In genomic region chr2:37746293-37747049, GRCm38 (mm10) we compare ENCODE assay signal across 26 mouse cellular contexts. TPM values are rescaled to one million over a fixed set of nuclear protein-coding genes. Genes with fewer than 3 reads are reported as not detected.
DNase-seq lines count a peak whose midpoint lies in the region; ATAC-seq lines count a peak whose summit lies in the region.
"Had no signal": no experiment of that assay in that cellular context is flagged by ENCODE, and none has a peak within 500 bp of the region (broad histone marks: within the 10 kb centered on the region; RNA-seq: fewer than 3 reads in every experiment).

No protein-coding gene starts in this region.

- H3K9ac ChIP-seq in kidney, embryonic 16.5 days (replicated peaks; ENCODE audit: low read length), result no peak overlapping the region
- H3K9ac ChIP-seq in intestine, embryonic 15.5 days, result no peak overlapping the region
- H3K9ac ChIP-seq: forebrain, embryonic 13.5 days; hindbrain, embryonic 12.5 days; midbrain, embryonic 15.5 days; neural tube, embryonic 12.5 days had no signal

- no peak overlapping the region for H3K4me2 ChIP-seq in kidney, embryonic 16.5 days (replicated peaks; ENCODE audit: low read depth, low read length)
- no peak overlapping the region for H3K4me2 ChIP-seq in intestine, embryonic 15.5 days (replicated peaks)
- H3K4me2 ChIP-seq: forebrain, embryonic 13.5 days; heart, embryonic 11.5 days; hindbrain, embryonic 12.5 days; midbrain, embryonic 15.5 days; neural tube, embryonic 12.5 days had no signal

- 0 out of 2 replicates have a peak, but pooled peaks cover 2% of the 10 kb centered on the region for H3K27me3 ChIP-seq in kidney, embryonic 16.5 days (ENCODE audit: insufficient read depth, low read length)
- no peaks in the 10 kb centered on the region for H3K27me3 ChIP-seq in intestine, embryonic 15.5 days (replicated peaks)
- H3K27me3 ChIP-seq: CH12.LX; forebrain, embryonic 13.5 days; hindbrain, embryonic 12.5 days; midbrain, embryonic 15.5 days had no signal

- DNase-seq in adrenal gland, postnatal 10 days, result peak; percentile 38
- no peak for DNase-seq in adrenal gland, adult 18-20 months (ENCODE audit: low spot score in 2 of 2)
- peak; percentile 48 for DNase-seq in kidney, adult 9 months
- DNase-seq in A20 (ENCODE audit: low read depth, low spot score), result peak; percentile 37
- no peak for DNase-seq in yolk sac, embryonic 10.5 days (ENCODE audit: low spot score)
- DNase-seq: cerebellum, adult 11-12 months; cerebellum, postnatal 36 days; heart, postnatal 10 days; left cerebral cortex, postnatal 4 days; right cerebral cortex, adult 18-20 months; right cerebral cortex, postnatal 4 days; thymus, postnatal 14 days had no signal

- WGBS in kidney, embryonic 16.5 days, result 87% methylated on average over 5 of the region's 5 CpGs
- 79% methylated on average over 5 of the region's 5 CpGs for WGBS in intestine, embryonic 15.5 days

- H3K36me3 ChIP-seq in kidney, embryonic 16.5 days (ENCODE audit: insufficient read depth, low read length), result no peaks in the 10 kb centered on the region
- H3K36me3 ChIP-seq in intestine, embryonic 15.5 days, result no peaks in the 10 kb centered on the region
- H3K36me3 ChIP-seq: G1E; hindbrain, embryonic 12.5 days; midbrain, embryonic 15.5 days; neural tube, embryonic 12.5 days had no signal

- H3K27ac ChIP-seq in kidney, embryonic 16.5 days (ENCODE audit: low read length), result no peak overlapping the region
- no peak overlapping the region for H3K27ac ChIP-seq in intestine, embryonic 15.5 days
- H3K27ac ChIP-seq: forebrain, embryonic 13.5 days; hindbrain, embryonic 12.5 days; macrophage; midbrain, embryonic 15.5 days; neural tube, embryonic 12.5 days had no signal

- H3K4me1 ChIP-seq in kidney, embryonic 16.5 days (ENCODE audit: insufficient read depth, low read length), result peaks cover 19% of the 10 kb centered on the region
- peaks cover 15% of the 10 kb centered on the region for H3K4me1 ChIP-seq in intestine, embryonic 15.5 days (replicated peaks)
- H3K4me1 ChIP-seq: neural tube, embryonic 12.5 days had no signal

- H3K4me3 ChIP-seq in kidney, embryonic 16.5 days (ENCODE audit: low read length), result no peak overlapping the region
- H3K4me3 ChIP-seq in intestine, embryonic 15.5 days (replicated peaks), result no peak overlapping the region
- H3K4me3 ChIP-seq: forebrain, embryonic 13.5 days; hindbrain, embryonic 12.5 days; midbrain, embryonic 15.5 days; neural tube, embryonic 12.5 days had no signal

- no peak for ATAC-seq in kidney, embryonic 16.5 days (ENCODE audit: low FRiP score, low TSS enrichment)
- ATAC-seq in intestine, embryonic 15.5 days, result peak; percentile 47
- ATAC-seq in CD4-positive, CD25-positive, alpha-beta regulatory T cell, adult 4 months, result no peak
- ATAC-seq: forebrain, embryonic 13.5 days; midbrain, embryonic 15.5 days; Patski had no signal

- H3K9me3 ChIP-seq in kidney, embryonic 16.5 days (ENCODE audit: low read length), result no peaks in the 10 kb centered on the region
- H3K9me3 ChIP-seq in intestine, embryonic 15.5 days, result no peaks in the 10 kb centered on the region
- H3K9me3 ChIP-seq: forebrain, embryonic 13.5 days; G1E; hindbrain, embryonic 12.5 days; midbrain, embryonic 15.5 days; neural tube, embryonic 12.5 days had no signal

RNA-seq across cellular contexts. Expression of gene Crb2, which starts 29.6 kb away (rescaled TPM):
- total RNA-seq in adrenal gland, postnatal 10 days (2021), result under 1 TPM; 0.66 to 0.76 TPM
- total RNA-seq in adrenal gland, adult 18-20 months (2021), result under 1 TPM; 0.33 to 0.38 TPM
- 4.5 and 4.6 TPM in 2 replicates for polyA plus RNA-seq in kidney, embryonic 16.5 days (2015; fragmentation: Nextera tagmentation; extraction: Ambion mirVana)
- polyA plus RNA-seq in intestine, embryonic 15.5 days (2015; fragmentation: Nextera tagmentation; extraction: Ambion mirVana), result 1.9 and 2.1 TPM in 2 replicates
- polyA plus RNA-seq in CD4-positive, CD25-positive, alpha-beta regulatory T cell, adult 4 months (2017; shearing (Covaris generic)), result under 1 TPM in 1 of 2 experiments, not detected in 1; 0.28 TPM
- total RNA-seq: granulocyte monocyte progenitor cell, adult 5-6 weeks; liver, adult 2 months had no signal
- polyA plus RNA-seq: G1E, macrophage had no signal

RNA-seq across cellular contexts. Expression of gene Strbp, which starts 42.8 kb away (rescaled TPM):
- 10 to 100 TPM; 33.9 to 38.9 TPM for total RNA-seq in adrenal gland, postnatal 10 days (2021)
- total RNA-seq in adrenal gland, adult 18-20 months (2021), result 10 to 100 TPM; 28.2 to 53.9 TPM
- polyA plus RNA-seq in kidney, embryonic 16.5 days (2015; fragmentation: Nextera tagmentation; extraction: Ambion mirVana), result 38.7 and 39.0 TPM in 2 replicates
- 31.3 and 37.0 TPM in 2 replicates for polyA plus RNA-seq in intestine, embryonic 15.5 days (2015; fragmentation: Nextera tagmentation; extraction: Ambion mirVana)
- polyA plus RNA-seq in CD4-positive, CD25-positive, alpha-beta regulatory T cell, adult 4 months (2017; shearing (Covaris generic)), result 1 to 10 TPM; 7.6 to 8.3 TPM

Comparison
In these comparisons a context has a peak if more than half of its experiments do, and no peak if none do; other contexts are left out.
1. DNase-seq: peak in adrenal gland, postnatal 10 days (single experiment), kidney, adult 9 months (single experiment) and A20 (single experiment); none in adrenal gland, adult 18-20 months (0 of 2) and yolk sac, embryonic 10.5 days (single experiment).